Mouse (Mus musculus) forebrain, embryonic 16.5 days (tissue): ENCODE measurements at regions not wholly inside any gene's neighbourhood (a gene's known extent, or its start where the extent isn't known, plus 50 kb on each side); places are given as distances from the start of the nearest gene placed in this dataset.
"Not testable (repeated sequence)": the region's sequence is repeated elsewhere in the genome, so short reads cannot be mapped to it uniquely, and the experiment has no call there.

ENCODE experiments used
- ATAC-seq: fragments of 200-750 bp; cut with Nextera tagmentation; 2 replicates; pipeline ENCODE4 v1.8.0; 2017; ENCODE audit warnings: mild to moderate bottlenecking, moderate library complexity
- H3K27ac ChIP-seq: fragments of 300-500 bp; sonication (generic); 2 replicates; pipeline ENCODE4 v1.5.1; 2014; ENCODE audit warnings: low read length, control low read depth
- H3K27me3 ChIP-seq: fragments of 300-500 bp; sonication (generic); replicated peaks from 2 replicates; pipeline ENCODE4 v1.6.1; 2014; ENCODE audit warnings: low read length; ENCODE audit not compliant: control insufficient read depth, insufficient read depth
- H3K36me3 ChIP-seq: fragments of 300-500 bp; sonication (generic); 2 replicates; pipeline ENCODE4 v1.6.1; 2014; ENCODE audit not compliant: control insufficient read depth, insufficient read depth
- H3K4me1 ChIP-seq: fragments of 300-500 bp; sonication (generic); replicated peaks from 2 replicates; pipeline ENCODE4 v1.6.1; 2014; ENCODE audit warnings: low read length; ENCODE audit not compliant: control insufficient read depth, insufficient read depth
- H3K4me2 ChIP-seq: fragments of 300-500 bp; sonication (generic); 2 replicates; pipeline ENCODE4 v1.6.1; 2014; ENCODE audit warnings: mild to moderate bottlenecking, low read length, control low read depth
- H3K4me3 ChIP-seq: fragments of 300-500 bp; sonication (generic); replicated peaks from 2 replicates; pipeline ENCODE4 v1.5.1; 2014; ENCODE audit warnings: mild to moderate bottlenecking, low read length, control low read depth
- H3K9ac ChIP-seq: fragments of 300-500 bp; sonication (generic); replicated peaks from 2 replicates; pipeline ENCODE4 v1.6.1; 2014; ENCODE audit warnings: low read depth, low read length, control low read depth
- H3K9me3 ChIP-seq: fragments of 300-500 bp; sonication (generic); 2 replicates; pipeline ENCODE4 v1.6.1; 2016; ENCODE audit warnings: low read length; ENCODE audit not compliant: control insufficient read depth
- WGBS: fragments of 180-500 bp; shearing (Covaris S2); extraction: QIAGEN DNeasy Blood & Tissue Kit; methylation state at CpG from one replicate; pipeline ENCODE4 v1.1.7; 2014; 5-methylcytosine and 5-hydroxymethylcytosine counted together

GRCm38 (mm10) chr9:11107212-11107611 is 202.6 kb upstream of the Cntn5 start:
- H3K4me3 ChIP-seq, H3K27me3 ChIP-seq, H3K4me1 ChIP-seq, H3K27ac ChIP-seq, H3K4me2 ChIP-seq, ATAC-seq, H3K9ac ChIP-seq, H3K9me3 ChIP-seq, H3K36me3 ChIP-seq: not testable (repeated sequence)
- 90% methylated on average over 1 of the region's 1 CpGs for WGBS

DNA sequence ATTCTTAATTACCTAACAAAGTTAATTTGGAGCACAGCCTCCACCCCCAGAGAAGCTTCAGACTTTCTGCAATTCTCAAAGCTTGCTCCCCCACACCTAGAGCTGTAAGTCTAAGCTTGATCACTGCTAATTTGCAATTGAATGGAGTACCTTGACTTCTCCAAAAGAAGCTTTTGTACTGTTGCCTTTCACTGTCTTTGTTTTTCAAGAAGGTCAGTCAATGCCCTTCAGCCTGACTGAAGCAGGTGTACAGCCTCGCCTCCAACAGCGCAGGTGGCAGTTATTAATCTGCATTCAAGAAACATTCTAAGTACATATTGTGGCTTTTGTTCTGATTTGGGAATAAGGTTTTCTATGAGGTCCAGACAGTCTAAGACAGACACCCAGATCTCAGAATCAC is 201.7 kb upstream of the Cntn5 start:
- WGBS: 77% methylated on average over 2 of the region's 2 CpGs
- H3K4me1 ChIP-seq: no peaks in the 10 kb centered on the region

DNA sequence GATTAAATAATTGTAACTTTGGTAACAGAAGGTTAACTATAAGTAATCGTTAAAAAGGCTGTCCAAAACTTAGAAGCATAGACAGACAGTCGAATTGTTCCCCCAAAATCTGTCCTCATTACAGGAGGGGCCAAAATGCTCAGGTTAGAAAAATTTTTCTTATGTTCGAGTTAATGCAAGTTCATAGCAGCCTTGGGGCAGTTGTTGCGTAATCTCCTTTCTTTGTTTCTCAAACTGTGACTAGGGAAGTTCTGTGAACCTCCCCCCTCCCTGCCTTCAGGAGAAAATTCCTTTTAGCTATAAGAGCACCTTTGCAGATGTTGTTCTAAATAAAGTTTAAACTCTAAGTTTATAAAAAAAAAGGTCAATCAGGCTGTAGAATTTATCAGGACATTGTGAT is 198.9 kb upstream of the Cntn5 start:
- Histone ChIP-seq H3K4me2 (no peak overlapping the region), H3K9me3 (no peaks in the 10 kb centered on the region), H3K4me1 (no peaks in the 10 kb centered on the region), H3K27me3 (no peaks in the 10 kb centered on the region), H3K4me3 (no peak overlapping the region), H3K36me3 (no peaks in the 10 kb centered on the region), H3K9ac (no peak overlapping the region), H3K27ac (no peak overlapping the region)
- no peak for ATAC-seq
- WGBS: 84% methylated on average over 4 of the region's 4 CpGs

More for the DNA sequence above, 201.7 kb upstream of the Cntn5 start:
- no peaks in the 10 kb centered on the region for H3K9me3 ChIP-seq
- no peak overlapping the region for H3K9ac ChIP-seq
- no peak overlapping the region for H3K4me3 ChIP-seq
- H3K36me3 ChIP-seq: no peaks in the 10 kb centered on the region
- no peak overlapping the region for H3K4me2 ChIP-seq
- no peak for ATAC-seq
- no peak overlapping the region for H3K27ac ChIP-seq
- no peaks in the 10 kb centered on the region for H3K27me3 ChIP-seq

DNA sequence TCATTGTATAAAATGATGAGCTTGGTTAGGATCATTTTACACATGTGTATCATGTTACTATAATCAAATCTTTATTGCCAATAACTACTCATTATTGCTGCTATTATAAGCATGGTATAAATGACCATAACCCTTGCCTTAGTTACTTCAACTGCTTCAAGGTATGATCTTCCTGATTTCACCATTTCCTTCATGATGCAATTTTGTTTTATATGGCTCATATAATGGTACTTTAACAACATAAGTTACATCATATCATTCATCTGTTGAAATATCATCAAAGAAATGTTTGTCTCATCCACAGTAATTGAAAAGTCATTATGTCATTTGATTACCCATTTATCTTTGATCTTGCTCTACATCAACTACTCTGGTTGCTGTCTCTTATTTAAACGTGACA is 188.3 kb upstream of the Cntn5 start:
- Histone ChIP-seq H3K9ac (no peak overlapping the region), H3K36me3 (no peaks in the 10 kb centered on the region), H3K27ac (no peak overlapping the region), H3K4me3 (no peak overlapping the region), H3K9me3 (no peaks in the 10 kb centered on the region), H3K4me2 (no peak overlapping the region), H3K4me1 (no peaks in the 10 kb centered on the region), H3K27me3 (no peaks in the 10 kb centered on the region)
- no peak for ATAC-seq
- WGBS: 82% methylated on average over 1 of the region's 1 CpGs

DNA sequence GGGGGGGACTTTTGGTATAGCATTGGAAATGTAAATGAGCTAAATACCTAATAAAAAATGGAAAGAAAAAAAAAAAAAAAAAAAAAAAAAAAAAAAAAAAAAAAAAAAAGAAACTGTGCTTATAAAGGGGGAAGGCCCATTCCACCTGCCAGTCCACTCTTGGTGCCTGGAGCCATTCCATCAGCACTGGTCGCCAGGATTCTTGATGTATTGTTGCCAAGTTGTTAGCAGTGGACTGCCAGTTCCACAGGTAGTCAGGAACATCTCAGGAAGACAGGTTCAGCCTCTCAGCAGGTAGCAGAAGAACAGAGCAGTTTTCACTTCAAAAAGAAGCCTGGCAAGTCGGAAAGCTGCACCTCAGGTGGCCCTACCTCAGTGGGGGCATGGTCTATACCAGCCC is 162.6 kb upstream of the Cntn5 start:
- H3K9ac ChIP-seq, H3K9me3 ChIP-seq, H3K4me3 ChIP-seq, H3K4me2 ChIP-seq, H3K36me3 ChIP-seq, ATAC-seq, H3K4me1 ChIP-seq, H3K27ac ChIP-seq, H3K27me3 ChIP-seq: not testable (repeated sequence)
- WGBS: 52% methylated on average over 2 of the region's 2 CpGs

DNA sequence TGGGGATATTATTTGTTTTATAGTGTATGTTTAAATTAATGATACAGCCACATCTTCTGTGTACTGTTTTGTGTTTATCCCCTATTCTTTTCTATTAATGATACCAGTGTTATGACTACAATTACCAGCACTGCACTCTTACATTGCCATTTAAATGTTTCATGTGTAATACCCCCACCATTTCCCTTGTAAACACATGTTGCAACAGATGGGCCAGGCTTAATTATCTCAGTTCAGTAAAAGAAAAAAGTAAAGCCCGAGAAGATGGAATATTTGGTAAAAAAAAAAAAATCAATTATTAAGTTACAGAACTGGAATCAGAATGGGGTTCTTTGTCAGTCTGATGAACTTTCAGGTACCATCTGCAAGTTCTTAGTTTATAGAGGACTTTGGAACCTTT is 158.3 kb upstream of the Cntn5 start:
- 51% methylated on average over 1 of the region's 1 CpGs for WGBS
- H3K9me3 ChIP-seq: no peaks in the 10 kb centered on the region
- H3K4me2 ChIP-seq: no peak overlapping the region
- H3K36me3 ChIP-seq: no peaks in the 10 kb centered on the region
- H3K4me3 ChIP-seq: no peak overlapping the region
- peak; percentile 38; the same call in 1 of the 2 replicates for ATAC-seq
- H3K4me1 ChIP-seq: no peaks in the 10 kb centered on the region
- H3K27me3 ChIP-seq: no peaks in the 10 kb centered on the region
- no peak overlapping the region for H3K9ac ChIP-seq
- H3K27ac ChIP-seq: no peak overlapping the region
